Mouse (Mus musculus) gonadal fat pad, adult 2 months (tissue): ENCODE data around the gene Pex10. TPM values are rescaled to one million over a fixed set of nuclear protein-coding genes. Genes with fewer than 3 reads are reported as not detected.
A peak's percentile ranks its signal among the peaks of the same experiment; 100 is the strongest.
"Not testable (repeated sequence)": the region's sequence is repeated elsewhere in the genome, so short reads cannot be mapped to it uniquely, and the experiment has no call there.

ENCODE experiments used
- DNase-seq: peaks from one replicate; pipeline ENCODE4 v3.0.0-alpha.2; 2012; ENCODE audit warnings: low read depth
- polyA plus RNA-seq: library from polyadenylated mRNA; depleted of rRNA; stranded (reverse); fragments of >200 nt; gene quantifications from 2 replicates; pipeline ENCODE4 v1.2.3, GENCODE M21; 2012

Gene Pex10
- polyA plus RNA-seq, 1 experiment = 20.4 TPM

DNA sequence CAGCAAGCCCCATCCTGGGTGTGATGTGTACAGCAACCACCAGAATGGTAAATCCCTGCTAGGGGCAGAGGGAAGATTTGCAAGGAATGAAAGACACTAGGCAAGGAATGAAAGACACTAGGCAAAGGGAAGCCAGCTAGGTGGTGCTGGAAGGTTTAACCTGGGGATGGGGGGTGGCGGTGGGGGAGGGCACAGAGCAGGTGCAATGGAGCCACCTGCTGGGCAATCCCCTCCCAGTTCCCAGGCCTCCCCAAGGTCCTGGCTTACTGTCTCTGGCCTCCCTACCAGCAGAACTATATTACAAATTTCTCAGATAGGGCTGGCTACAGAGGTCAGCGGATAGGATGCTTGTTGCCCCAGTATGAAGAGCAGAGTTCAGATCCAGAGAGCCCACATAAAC is 2.3 kb upstream of the Pex10 start:
- no peak for DNase-seq

- DNase-seq = no peak
Observed at GRCm38 (mm10) chr4:155065970-155066833, 614 bp upstream of the Pex10 start.

DNA sequence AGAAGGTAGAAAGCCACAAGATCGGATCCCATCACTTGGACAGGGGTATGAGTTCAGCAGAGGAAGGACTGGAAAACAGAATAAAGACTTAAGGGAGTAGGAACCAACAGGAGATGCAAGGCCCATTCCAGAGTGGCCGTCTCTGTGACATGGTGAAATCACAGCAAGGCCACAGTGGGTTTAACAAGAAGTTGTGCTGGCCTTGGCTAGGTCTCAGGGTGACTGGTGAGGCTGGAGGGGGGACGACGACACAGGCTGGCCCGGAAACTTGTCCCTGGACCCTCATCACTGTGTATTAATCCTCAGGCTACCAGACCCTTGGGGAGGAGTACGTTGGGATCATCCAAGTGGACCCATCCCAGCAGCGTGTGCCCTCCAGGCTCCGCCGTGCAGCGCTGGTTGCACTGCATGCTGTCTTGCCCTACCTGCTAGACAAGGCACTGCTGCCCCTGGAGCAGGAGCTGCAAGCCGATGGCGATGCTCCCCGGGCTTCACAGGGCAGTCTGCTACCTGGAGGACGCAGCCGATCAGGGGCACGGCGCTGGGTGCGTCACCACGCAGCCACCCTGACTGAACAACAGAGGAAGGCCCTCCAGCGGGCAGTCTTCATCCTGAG is 1.6 kb downstream of the Pex10 start:
- no peak for DNase-seq

DNA sequence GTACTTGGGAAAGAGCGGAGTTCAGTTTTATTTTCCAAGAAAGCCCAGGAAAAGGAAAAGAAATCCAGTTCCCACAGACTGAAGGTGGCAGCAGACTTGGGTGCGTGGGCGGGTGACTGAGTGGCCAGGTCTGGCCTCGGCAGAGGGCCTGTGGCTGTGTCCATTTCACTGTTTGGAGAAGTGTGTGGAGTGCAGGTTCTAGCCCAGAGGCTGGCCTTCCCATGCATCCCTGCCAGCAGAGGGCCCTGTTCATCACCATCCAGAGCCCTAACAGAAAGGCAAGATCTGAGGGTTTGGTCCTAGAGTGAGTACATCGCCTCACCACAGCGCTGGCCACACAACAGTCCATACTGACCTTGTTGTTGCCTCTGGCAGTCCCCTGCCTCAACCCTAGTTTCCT is 2.4 kb downstream of the Pex10 start:
- DNase-seq = no peak

GRCm38 (mm10) chr4:155070199-155070598 is 3.4 kb downstream of the Pex10 start:
- no peak for DNase-seq

DNA sequence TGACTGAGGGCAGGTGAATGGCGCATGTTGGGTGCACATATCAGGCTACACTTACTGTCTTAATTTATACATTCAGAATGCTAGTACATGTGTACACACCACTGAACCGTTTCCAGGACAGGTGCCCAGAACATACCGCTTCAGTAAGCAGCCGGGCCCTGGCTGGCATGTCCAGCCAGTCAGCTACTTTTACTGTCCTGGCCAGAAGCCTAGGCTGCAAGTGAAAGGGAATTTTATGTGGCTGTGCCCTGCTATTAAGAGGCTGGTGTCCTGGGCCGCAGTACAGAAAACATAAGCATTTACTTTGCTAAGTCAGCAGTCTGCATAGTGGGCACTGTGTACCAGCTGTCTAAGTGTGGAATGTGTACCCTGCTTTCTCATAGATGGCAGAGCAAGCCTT is 4.1 kb downstream of the Pex10 start:
- DNase-seq = no peak

GRCm38 (mm10) chr4:155074418-155074817 is 7.6 kb downstream of the Pex10 start:
- no peak for DNase-seq

DNA sequence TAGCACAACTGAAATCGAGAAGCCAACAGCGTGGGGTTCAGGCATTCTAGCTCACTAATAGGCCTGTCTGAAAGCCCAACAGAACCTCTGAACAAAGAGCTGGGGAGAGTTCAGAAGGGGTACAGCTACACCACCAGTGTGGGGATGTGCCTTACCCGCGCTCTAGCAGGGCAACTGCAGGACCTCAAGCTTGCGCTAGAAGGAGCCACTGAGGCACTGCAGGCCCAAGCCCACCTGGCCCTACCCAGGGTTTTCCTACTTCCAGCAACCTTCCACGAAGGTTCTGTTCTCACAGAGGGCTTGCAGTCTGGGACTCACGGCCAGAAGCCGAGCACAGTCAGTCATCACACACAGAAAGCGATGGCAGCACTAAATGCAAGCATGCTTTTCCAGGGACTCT is 8.3 kb downstream of the Pex10 start:
- no peak for DNase-seq

GRCm38 (mm10) chr4:155075813-155076212 is 9.0 kb downstream of the Pex10 start:
- no peak for DNase-seq

DNA sequence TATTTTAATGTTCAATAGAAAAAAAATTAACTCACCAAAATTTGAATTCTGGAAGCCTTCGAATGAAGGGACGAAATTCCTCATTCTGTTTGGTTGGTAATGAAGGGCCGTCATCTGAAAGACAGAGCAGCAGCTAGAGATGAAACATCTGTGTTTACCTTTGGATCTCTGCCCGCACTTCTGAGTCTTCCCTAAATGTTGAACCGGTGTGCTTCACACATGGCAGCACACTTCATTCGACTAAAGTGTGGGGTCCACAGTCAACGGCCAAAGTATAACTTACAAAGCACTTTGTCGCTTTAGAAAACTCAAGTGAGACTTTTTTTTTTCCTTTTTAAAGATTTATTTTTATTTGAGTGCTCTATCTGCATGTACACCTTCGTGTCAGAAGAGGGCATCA is 9.9 kb downstream of the Pex10 start:
- no peak for DNase-seq

- DNase-seq = not testable (repeated sequence)
Observed at GRCm38 (mm10) chr4:155078808-155079207, 12.0 kb downstream of the Pex10 start.

GRCm38 (mm10) chr4:155079666-155080065 is 12.8 kb downstream of the Pex10 start:
- no peak for DNase-seq

DNA sequence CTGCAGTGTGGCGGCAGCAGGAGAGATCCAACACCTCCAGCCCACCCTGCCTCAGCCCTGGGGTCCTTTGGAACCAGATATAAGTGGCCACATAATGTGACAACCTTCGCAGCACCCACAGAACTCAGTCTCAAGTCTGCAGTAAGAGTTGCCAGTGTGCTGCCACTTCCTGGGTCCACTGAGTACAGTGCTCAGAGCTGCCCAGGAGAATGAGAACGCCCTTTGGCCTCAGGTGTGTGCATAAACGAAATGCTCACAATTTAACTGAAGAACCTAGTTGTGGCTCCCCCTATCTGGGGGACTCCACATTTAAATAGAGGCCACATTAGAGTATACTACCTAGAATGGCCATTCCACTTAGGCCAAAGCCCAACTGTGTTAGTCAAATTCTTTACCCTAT is 16.7 kb downstream of the Pex10 start:
- DNase-seq = no peak

DNA sequence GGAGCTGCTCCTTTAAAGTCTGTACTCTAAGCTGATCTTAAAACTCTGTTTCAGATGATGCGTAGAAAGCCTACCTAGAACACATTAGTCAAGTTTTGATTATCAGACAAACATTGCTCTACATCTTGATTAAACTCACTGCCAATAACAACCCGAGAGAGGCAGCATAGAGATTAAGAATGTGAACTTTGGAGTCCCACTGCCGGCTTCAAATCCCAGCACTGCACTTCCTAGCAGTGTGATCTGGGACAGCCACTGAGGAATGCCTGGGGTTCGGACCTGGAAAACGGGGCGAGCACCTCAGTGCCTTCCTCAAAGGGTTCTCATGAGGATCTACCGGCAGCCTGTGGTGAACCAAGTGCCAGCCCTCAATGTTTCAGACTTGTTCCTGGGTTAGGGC is 17.5 kb downstream of the Pex10 start:
- no peak for DNase-seq

GRCm38 (mm10) chr4:155085206-155086107 is 18.6 kb downstream of the Pex10 start:
- no peak for DNase-seq

DNA sequence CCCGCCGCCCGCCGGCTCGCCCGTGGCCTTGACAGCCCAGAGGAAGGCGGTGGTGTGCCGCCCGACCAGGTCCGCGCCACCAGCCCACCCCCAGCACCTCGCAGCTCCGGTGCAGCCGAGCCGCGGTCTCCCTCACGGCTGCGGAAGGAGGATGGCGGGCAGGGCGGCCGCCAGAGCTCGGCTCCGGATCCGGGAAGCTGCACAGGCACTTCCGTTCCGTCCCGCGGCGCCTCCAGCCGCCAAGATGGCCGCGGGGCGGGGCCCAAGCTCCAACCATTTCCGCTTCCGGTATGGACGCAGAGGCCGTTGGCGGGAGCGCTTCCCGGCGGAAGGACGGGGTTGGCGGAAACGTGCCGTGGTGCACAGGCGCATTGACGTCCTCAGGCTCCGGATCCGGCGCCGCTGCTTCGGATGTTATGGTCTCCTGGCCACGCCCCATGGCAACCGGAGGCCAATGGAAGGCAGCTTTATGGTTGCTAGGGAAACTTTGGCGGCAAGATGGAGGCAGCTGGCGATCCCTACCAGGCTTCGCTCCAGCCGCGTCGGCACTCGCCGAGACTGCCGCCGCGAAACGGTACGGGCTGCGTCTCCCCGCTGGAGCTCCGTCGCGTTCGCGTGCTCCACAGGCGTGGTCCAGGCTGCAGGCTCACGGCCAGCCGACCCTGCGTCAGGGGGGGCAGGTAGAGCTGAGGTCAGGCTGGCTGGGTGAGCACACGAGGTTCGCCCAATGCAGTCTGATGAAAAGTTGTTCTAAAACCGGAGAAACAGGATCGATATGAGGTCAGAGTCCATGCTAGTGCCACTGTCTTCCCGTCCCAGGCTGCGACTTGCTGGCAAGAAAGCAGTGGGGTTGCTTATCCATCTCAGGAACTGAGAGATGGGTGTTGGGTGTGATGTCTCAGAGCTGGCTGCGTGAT is 19.6 kb downstream of the Pex10 start, which contains the start of the genes Rer1 and Morn1:
Rer1 (minus strand) TSS at position 275 of the 917 bp plus-strand sequence.
Morn1 (plus strand) TSS at position 470 of the 917 bp plus-strand sequence.
- DNase-seq = peak; percentile 77

GRCm38 (mm10) chr4:155089241-155089640 is 22.4 kb downstream of the Pex10 start:
- no peak for DNase-seq

- no peak for DNase-seq
Observed at GRCm38 (mm10) chr4:155090147-155090546, 23.3 kb downstream of the Pex10 start.

DNA sequence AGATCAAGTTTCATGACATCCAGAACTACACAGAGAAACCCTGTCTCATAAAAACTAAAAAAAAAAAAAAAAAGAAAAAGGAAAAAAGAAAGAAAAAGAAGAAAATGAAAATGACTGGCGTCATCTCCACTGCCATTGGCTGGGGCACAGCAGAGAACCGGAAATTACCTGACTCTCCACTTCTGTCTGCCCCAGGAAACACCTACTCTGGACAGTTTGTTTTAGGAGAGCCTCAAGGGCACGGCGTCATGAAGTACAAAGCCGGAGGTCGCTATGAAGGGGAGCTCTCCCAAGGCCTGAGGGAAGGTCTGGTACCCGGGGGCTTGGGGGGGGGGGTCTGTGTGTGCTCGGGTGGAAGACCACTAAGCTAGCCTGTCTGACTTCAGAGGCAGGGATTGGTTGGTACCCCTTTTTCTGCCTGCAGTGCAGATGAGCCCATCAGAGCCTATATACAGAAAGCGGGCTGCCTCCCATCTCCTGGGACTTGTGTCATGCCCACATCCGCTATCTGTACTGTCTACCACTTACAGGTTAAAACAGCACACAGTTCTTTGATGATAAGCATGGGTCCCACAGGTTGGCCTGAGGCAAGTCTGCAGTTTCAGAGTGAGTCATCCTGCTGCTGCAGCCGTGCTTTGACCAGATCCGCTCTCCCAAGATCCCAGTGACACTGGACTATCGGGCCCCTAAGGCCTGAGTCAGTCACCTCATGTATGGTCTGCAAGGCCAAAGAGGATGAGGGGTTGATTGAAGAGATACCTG is 24.1 kb downstream of the Pex10 start:
- DNase-seq = no peak

- DNase-seq = no peak
Observed at GRCm38 (mm10) chr4:155092718-155093430, 26.1 kb downstream of the Pex10 start.
